Mouse (Mus musculus) A20 (cell line): ENCODE data around the gene 2610021A01Rik.
"Not testable (repeated sequence)": the region's sequence is repeated elsewhere in the genome, so short reads cannot be mapped to it uniquely, and the experiment has no call there.

Experiments
- DNase-seq: peaks from one replicate; pipeline ENCODE4 v3.0.0-alpha.2; 2011; ENCODE audit warnings: low read depth, low spot score

2610021A01Rik gene

DNA sequence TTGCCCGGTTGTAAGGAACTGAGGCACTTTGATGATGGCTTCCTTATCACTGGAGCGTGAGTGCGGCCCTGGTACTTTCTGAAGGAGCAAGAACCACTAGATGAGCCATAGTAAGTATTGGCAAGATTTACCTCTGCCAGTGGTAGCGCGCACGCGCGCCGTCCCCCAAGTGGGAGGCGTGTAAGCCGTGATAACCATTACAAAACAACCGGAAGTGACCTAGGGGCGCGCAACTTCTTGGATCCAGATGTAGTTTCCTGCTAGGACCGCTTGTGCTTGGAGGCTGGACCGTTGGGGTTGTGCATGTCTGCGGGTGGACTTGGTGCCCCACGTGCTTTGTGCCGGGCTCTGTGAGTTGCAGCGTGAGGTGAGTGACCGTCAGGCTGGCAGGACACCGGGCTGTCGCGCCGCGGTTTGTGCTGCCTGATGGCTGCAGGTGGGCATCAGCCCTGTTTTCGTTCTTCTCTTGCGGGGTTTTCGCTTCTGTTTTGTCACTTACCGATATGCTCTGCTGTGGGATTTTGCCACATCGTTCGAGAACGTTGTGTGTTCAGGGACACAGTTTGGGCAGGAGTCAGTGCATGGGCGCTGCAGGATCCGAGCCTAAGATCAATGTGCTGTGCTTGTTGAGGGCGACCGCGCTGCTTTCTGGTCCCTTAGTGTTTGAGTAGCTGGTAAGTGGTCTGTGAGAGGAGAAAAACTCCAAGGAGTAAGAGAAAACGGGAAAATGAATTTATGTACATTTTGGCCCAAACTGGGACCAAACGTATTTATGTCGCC, at the start of gene 2610021A01Rik:
2610021A01Rik (plus strand) TSS at position 197 of the 780 bp plus-strand sequence.
- peak; percentile 95 for DNase-seq

DNA sequence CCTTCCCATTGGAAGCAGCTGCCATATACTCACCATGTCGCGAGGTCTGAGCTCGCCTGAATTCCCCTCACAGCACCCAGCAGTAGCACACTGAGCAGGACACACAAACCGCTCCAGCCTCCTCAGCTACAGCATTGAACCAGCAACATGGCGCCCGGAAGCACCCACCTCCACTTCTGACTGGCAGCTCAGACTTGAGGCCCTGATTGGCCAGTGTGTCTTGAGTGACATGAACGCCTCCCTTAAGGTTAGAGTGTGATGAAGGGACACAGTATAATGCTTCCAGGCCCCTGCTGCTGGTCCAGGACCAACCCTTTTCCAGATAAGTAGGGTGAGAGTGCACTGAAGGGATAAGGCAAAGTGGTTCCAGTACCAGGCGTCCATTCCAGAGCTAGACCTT, 38.3 kb upstream of the 2610021A01Rik start:
- DNase-seq = no peak

GRCm38 (mm10) chr7:41573562-41573961, 25.5 kb upstream of the 2610021A01Rik start, which contains the start of gene Gm6871:
Gene Gm6871, minus strand, starts transcription at chr7:41573662.
- DNase-seq = not testable (repeated sequence)

- no peak for DNase-seq
Observed at GRCm38 (mm10) chr7:41577956-41578355, 21.1 kb upstream of the 2610021A01Rik start.

DNA sequence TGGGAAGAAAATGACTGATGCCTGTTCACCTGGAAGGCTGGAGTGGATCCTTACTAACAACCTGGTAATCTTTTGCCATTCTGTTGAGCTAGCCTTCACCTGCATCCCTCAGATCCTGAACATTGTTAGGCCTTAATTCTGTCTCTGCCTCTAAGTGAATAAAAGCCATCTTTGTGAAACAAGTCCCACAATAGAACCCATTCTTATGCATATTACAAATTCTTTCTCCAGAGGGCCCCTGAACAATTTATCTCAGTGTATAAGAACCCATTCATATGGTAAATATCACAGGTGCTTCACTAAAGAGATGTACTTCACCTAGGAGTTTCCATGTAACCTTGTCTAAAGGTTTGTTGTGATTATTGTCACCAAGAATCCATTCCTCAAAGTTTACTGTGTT, 17.0 kb upstream of the 2610021A01Rik start:
- DNase-seq = no peak

DNA sequence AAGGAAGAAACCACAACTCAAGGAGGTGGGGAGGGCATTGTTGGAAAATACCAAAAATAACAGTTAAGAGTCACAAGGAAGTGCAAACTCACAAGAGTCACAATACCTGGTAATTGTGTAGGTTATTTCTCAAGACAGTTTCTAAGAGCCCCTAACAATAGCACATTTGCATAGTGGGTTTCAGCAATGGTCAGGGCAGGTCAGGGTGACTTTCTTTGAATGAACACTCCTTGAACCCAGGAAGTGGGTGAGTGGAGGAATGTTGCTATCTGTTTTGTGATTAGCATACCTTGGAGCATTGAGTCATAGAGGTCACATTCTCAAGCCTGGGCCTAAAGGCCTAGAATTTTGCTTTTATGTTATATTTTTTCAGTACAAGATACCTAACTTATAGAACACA, 11.2 kb upstream of the 2610021A01Rik start:
- DNase-seq = not testable (repeated sequence)

DNA sequence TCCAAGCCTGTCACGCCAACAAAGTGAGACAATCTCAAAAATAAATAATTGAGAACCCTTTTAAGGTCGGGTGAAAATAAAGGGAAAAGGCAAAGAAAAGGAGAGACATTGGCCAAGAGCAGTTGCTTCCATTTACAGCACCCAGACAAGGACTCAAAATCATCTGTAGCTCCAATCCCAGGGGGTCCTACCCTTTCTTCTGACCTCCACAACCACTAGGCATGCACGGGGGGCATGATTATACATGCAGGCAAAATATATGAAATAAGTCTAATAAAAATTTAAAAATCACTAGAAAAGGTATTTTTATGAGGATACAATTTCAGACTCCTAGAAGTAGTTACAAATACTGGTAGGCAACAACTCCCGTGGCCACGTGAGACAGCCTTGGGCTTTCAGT, 415 bp upstream of the 2610021A01Rik start:
- DNase-seq = no peak

GRCm38 (mm10) chr7:41599932-41600548, 1.0 kb downstream of the 2610021A01Rik start:
- DNase-seq = peak; percentile 19

DNA sequence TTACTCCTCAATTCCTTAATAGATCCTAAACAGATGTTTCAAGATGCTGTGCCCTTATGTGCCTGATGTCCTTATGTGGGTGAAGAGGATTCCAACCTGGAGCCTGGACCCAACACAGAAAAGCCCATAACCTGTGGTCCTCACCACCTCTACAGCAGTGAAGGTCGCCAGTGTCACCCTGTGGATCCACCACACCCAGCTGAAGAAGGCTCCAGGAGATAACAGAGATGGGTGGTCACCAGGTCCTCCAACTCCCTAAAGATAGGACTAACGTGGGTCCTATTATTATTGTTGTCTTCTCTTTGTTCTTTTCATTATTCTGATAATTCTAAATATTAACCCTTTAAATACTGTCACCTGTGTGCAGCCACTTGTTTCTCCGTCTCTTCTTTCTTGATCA, 12.6 kb downstream of the 2610021A01Rik start:
- no peak for DNase-seq

DNA sequence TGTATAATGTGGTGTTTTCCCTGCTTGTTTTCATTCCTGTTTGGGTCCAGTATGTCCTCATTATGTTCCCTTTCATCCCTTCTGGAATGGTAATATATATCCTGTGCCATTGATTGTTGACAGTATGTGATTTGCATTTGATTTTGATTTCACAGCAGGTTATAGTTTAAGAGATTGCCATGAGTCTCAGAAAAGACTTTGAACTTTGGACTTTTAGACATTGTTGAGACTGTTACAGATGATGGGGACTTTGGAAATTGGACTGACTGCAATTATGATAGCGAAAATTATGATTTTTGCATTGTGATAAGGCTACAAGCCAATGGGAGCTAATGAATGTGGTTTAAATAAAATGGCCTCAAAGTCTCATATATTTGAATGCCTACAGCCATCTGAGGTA, 17.2 kb downstream of the 2610021A01Rik start:
- DNase-seq = not testable (repeated sequence)

DNA sequence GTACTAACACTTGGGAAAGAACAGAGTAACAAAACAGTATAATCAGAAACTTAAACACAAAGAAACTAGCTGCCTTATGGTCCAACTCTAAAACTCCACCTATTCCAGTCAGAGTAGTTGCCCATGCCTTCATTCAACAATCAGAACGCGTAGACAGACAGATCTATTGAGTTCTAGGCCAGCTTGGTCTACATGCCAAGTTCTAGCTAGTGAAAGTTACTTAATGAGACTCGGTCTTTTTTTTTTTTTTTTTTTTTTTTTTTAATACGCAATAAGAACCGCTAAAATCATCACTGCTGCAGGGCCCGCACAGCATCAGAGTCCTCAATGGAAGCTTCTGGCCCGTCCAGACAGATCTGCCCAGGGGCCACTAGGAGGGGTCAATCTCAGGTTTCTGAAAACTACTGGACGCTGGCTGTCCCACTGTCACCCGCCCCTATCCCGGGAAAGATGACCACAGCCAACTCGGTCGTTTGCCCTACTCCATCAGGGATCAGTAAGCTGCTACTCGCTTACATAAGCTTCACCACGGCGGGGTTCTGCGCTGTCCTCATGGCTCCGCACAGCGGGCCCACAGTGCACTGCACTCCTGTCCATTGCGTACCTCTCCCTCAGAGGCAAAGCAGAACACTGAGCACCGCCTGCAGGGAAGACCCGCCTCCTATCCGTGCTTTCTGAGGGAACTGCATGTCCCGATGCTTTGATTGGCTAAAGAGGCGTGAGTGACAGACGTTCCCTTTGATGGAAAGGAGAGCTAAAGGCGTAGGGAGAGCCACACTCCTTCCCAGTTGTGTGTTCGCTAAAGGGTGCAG, 33.6 kb downstream of the 2610021A01Rik start, which contains the start of gene Zfp788:
Zfp788 (plus strand) TSS at position 795 of the 812 bp plus-strand sequence.
- peak; percentile 93 for DNase-seq

- DNase-seq = peak; percentile 95
Observed at GRCm38 (mm10) chr7:41633221-41633984, 34.4 kb downstream of the 2610021A01Rik start.

DNA sequence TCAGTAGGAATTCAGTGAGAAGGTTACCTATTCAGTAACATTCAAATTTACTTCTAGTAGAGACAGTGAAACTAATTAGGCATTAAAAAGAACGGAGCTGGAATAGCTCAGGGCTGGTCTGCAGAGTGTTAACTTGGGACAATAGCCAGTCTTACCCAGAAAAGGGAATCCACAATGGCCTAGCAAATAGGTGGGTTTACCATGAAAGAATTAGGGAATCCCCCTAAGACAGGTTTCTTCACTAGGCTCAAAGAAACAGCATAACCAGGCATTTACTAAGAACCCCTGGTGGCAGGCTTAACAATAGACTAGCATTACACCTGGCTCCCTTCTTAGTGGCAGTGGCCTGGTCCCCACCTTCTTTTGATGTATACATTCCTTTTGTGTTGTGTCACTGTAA, 75.3 kb downstream of the 2610021A01Rik start:
- not testable (repeated sequence) for DNase-seq
